Mouse (Mus musculus) brain, embryonic 18.5 days (tissue): ENCODE measurements at regions not wholly inside any gene's neighbourhood (a gene's known extent, or its start where the extent isn't known, plus 50 kb on each side); places are given as distances from the start of the nearest gene placed in this dataset.
A peak's percentile ranks its signal among the peaks of the same experiment; 100 is the strongest.
"Not testable (repeated sequence)": the region's sequence is repeated elsewhere in the genome, so short reads cannot be mapped to it uniquely, and the experiment has no call there.

Experiments used
- DNase-seq: peaks from one replicate; pipeline ENCODE4 v3.0.0-alpha.2; 2012; ENCODE audit warnings: low read depth, low spot score

DNA sequence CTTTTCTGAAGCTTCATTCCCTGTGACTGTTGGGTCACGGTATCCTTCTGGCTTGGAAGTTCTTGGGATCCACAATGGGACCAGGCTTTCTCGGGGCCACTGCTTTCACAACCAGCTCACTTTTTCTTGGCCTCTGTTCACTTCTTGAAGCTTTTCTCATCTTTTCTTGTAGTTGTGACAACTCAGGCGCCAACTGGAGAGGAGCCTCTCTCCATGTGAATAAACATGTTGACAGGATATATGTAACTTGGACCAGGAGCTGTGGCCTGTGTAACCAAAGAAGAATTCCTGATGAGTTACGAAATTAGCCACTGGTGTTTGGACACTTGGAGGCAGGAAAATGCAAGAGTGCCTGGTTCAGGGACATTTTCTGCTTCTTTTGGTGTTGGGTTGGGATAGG lies 148.1 kb upstream of the Gm12728 start:
- DNase-seq, result no peak

DNA sequence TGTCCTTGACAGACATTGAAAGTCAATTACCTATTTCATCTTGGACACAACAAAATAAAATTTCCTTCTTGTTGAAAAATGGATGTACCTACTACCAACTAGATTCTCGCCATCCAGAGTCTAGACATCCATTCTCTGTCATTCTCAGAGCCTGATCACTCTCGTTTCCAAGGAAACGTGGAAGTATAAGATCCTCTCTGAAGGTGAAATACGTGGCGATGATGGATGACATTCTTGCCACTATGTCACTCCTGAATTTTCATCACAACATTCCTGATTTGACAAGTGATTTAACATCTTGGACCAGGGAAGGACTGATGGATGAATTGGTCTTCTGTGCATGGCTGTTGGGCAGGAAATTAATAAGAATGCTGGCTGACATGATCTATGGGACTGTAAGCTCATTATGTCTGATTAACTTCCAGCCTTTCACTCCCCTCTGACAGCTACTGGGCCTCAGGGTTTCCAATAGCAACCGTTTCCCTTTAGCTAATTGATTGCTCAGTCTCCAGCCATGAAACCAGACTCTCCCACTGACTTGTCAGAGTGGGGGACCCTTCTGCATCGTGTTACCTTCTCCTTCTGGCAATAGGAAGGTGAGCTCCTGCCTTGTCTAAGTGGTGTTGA lies 140.7 kb upstream of the Gm12728 start:
- DNase-seq, result peak; percentile 10

DNA sequence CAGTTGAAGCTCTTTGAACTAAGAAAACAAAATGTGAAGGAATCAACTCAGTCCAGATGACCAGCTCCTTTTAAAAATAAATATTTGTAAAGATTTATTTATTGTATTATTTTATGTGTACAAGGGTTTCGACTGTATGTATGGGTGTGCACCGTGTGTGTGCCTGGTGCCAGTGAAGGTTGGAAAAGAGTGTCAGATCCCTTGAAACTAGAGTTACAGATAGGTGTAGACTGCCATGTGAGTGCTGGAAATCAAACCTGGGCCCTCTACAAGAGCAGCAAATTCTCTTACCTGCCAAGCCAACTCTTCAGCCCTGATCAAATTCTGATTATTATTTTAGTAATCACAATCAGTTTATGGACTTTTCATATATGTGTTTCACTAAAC lies 140.2 kb upstream of the Gm12728 start:
- DNase-seq, result no peak

DNA sequence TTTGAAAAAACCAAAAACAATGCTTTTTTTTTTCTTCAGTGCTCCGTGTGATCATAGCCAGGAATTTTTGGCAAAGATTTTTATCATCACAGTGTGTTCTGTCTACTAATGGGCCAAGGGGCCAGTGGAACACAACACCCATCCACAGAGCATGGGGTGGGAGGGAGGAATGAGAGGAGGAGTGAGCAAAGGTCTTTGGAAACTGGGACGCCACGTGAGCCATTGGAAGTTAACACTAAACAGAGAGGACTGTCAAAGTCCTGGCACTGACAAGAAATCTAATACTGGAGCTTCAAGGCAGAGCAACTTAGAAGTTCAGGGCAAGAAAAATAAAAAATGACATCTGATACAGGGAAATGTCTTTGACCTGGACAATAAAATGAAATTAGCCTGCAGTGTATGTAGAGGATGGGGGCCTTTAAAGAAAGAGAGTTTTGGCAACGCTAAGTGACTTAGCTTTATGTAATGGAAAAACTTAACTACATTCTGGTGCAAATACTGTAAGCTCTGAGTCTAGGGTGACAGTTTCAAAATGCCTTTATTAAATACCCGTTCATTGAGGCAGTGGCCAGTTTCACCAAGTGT lies 133.5 kb upstream of the Gm12728 start:
- no peak for DNase-seq

DNA sequence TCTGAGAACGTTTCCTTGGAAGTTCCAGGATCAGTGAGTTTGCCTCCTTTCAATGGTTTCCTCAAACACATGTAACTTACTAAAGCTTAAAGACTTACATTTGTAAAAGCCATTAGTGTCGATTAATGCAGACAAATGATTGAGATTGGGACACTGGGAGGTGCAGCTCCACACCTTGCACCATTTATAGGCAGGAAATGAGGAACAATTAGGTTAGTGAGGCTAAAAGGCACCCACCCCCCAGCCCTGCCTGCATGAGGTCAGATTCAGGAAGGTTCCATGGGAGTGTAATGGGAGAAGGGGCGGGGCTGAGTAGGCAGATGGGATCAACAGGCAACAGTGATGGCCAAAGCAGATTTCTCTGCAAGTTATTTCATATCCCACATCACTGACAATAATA lies 131.1 kb upstream of the Gm12728 start:
- DNase-seq, result no peak

DNA sequence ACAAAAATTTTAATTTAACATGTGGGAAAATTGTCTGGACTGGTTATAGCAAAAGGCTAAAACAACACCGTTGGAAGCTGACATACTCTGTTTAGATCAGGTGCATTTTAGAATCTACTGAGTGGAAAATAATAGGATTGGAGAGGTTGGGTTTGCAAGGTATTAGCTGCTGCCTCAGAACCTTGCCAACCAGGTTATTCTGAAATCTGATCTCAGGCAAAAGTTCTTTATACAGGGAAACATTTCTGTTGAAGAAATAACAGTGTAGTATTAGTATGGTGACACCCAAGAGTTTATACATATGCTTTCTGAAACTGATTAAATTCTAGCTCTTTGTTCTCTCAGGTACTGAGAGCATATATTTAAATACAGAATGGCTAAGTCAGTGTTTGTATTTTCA lies 113.0 kb upstream of the Gm12728 start:
- no peak for DNase-seq

DNA sequence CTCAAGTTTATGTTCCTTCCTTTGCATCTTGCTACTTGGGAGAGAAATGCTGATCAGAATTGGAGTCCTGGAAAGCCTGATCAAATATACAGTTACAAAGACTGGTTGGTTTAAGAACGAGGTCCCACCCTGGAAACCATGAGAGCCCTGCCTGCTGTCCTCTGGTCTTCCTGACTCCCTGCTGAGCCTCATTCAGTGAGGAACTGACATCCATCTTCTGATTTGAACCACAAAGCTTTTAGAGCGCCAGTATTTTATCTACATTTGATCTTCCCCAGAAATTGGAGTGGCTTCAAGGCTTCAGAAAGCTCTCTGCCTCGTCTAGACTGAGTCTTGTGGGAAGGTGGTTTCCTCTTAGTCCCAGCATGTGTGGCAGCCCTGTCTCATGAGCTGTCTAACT lies 99.0 kb upstream of the Gm12728 start:
- no peak for DNase-seq

DNA sequence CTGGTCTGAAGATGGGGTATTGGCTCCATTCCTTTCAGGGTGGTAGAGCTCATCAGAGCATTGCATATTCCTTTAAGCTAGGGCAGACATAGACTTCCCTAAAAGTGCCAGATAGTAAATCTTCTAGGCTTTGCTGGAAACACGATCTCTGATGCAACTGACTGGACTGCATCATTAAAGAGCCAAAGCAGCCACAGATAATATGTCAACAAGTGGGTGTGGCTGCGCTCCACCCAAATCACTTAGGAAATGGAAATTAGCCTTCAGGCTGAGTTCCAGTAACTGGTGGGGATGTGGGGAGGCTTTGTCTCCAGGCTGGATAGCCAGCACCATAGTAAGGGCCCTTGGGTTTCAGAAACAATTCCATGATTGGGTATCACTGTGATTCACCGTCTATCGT lies 97.3 kb upstream of the Gm12728 start:
- no peak for DNase-seq

DNA sequence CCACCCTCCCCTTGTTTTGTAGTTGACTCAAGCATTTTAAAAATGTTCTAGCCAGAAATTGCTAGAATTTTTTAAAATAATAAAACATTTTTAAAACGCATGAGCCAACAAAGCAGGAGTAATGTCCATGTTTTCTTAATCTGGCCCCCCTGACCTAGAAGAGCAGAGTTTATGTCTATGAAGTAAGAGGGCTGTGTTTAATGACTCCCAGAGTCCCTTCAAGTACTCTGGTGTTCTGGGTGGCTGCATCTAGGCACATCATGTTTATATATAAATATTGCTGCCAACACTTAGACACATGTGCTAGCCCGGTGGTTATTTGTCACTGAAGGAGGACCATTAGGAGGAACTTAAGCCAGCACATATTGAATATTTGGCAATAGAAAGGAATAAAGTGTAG lies 93.8 kb upstream of the Gm12728 start:
- no peak for DNase-seq

DNA sequence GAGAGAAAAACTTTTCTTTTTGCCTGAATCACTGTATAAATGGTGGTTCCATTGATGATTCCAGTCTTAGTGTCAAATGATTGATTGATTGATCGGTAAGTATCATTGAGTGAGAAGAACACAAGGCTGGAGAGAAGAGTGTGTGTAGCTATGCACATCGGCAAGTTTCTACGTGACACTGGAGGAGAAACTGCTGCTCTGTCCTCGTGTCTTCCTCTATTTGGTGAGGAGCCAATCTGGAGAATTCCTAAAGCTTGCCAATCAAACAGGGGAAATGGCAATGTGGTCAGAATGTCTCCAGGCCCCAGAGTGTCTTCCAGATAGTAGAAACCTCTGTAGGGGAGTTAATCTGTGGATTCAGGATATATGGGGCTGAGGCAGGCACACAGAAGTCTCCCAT lies 92.5 kb upstream of the Gm12728 start:
- DNase-seq, result no peak

DNA sequence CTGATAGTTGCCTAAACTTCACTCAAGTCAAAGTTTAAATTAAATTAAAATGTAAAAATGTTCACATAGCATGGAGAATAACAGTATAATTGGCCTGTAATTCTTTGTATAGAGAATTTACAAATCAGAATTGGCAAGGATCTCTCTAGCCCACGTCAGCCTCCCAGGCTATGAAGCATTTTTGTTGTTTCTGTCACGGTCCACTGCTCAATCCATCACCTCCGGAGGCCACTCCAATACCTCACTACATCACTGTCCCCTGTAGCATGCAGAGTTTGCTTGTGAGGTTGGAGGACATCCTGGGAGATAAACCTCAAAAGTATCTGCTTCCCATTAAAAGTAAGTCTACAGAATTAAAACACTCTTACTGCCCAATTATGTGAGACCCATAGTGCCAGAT lies 87.6 kb upstream of the Gm12728 start:
- DNase-seq, result no peak

DNA sequence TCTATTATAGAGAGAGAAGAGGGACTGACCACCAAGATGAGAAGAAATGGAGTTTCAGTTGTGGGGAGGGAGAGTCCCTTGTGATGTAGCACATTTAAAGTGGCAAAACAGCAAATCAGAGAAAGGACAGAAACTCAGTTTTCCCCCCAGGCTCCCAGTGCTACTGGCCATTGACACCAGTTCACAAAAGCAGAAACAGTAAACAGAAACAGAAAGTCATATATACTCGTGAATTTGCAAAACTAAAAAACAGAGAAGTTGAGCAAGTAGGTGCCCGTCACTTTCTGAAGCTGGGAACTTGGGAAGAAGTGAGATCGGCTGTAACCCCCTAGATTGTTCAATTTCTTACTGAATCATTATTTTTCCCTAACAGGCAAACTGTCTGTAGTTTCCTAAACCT lies 86.3 kb upstream of the Gm12728 start:
- DNase-seq, result no peak

DNA sequence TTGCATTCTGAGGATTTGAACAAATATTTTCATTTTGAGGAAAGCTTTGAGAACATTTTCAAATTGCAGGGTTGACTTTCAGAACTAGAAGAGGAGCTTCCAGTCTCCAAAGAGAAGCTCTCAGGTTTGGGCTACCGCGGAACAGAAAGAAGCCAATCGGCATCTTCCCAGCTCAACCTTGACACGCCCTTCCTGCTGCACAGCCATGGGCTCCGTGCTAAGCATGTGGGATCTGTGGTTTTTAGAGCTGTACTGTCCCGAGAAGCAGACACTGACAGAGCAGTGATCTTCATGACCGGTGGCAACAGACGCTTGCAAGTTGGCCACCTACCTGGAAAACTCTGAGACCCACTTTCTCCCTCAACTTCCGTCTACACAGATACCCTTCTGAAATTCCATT lies 85.4 kb upstream of the Gm12728 start:
- no peak for DNase-seq

DNA sequence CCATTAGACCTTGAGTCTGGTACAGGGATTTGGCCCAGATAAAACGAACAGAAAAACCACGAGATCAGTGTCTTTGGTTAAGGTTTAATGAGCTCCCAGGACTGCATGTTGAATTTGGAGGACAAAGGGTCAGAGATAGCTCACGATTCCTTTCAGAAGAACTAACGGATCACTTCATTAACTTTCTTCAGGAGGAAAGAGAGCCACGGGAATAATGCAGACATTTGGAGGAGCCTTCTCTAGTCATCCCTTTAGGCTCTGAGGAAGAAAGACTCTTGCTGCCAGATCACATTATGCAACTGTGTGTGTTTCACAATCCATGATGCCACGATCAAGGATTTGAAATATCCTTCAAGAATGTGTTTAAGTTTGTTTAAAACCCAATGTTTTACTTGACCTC lies 83.7 kb upstream of the Gm12728 start:
- no peak for DNase-seq

DNA sequence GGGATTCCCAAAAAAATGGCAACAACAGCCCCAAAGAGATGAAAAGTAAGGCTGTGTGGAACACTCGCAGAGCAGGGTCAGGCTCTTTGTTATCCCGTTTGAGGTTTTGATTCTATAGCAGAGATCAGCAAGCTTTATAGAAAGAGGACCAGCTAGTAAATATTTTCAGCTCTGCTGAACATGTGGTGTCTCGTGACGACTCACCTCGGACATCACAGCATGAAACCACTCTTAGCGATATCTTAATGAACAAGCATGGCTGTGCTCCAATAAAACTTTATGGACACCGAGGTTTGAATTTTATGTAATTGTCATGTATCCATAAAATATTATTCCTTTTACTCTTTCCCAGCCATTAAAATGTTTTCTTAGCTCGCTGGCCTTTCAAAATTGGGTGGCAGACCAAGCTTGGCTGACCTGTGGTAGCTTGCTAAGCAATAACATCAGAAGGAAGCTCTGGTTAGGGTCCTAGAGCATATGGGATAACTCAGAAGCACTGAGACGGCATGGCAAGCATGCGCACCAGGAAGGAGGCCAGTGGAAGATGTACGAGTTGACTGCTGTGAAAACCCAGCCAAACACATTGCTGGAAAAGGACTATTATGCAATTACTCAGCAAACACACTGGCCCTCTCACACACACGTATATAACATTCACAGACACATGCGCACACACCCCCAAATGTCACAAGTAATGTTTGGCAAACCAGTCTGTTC lies 81.4 kb upstream of the Gm12728 start:
- DNase-seq, result no peak

DNA sequence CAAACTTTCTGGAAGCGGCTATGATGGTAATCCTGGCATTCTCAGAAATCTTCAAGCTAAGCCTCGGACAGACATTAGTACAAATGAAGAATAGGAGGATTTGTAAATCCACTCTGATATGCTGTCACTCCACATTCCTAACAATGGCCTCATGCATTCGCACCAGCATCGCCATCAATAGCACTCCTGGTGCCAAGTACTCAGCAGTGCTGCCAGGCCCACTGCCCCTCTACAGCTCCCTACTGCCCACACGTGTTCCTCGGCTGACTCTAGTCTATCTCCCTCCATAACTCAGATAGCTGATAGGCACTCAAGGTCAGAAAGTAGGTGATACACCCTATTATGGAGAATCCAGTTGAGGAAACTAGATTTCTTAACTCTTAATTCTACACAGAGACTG lies 75.7 kb upstream of the Gm12728 start:
- DNase-seq, result no peak

DNA sequence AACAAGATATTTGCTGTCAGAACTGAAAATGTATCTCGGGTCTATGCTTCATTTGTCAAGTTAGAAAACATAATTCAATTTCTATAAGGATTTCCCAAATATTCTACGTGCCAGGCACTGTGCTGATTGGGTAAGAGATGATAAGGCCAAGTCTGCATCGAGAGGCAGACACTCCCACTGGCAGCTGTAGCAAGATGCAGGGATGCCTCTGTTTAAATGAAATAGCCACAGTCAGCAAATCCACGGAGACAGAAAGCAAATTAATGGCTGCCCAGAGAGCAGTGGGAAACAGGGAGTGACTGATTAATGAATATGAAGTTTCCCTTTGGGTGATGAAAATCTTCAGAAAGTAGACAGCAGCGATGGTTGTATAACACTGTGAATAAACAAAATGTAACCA lies 71.6 kb upstream of the Gm12728 start:
- DNase-seq, result no peak

DNA sequence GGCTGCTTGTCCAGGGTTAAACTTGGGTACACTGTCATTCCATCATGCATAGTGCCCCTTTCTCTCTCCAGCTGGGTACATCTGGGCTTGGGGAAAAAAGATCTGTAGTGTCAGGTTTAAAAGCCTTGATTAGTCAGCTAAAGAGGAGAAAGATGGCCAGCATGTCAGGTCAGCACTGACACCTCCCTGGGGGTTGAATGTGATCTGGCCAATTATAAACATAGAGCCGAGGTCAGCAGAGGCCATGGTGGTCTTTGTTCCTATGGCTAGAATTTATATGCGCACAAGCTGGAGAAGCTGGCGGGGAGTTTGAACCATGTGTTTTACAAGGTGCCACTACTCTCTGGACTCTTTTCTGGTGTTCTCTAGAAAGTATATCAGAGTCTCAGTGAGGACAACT lies 61.0 kb upstream of the Gm12728 start:
- no peak for DNase-seq

DNA sequence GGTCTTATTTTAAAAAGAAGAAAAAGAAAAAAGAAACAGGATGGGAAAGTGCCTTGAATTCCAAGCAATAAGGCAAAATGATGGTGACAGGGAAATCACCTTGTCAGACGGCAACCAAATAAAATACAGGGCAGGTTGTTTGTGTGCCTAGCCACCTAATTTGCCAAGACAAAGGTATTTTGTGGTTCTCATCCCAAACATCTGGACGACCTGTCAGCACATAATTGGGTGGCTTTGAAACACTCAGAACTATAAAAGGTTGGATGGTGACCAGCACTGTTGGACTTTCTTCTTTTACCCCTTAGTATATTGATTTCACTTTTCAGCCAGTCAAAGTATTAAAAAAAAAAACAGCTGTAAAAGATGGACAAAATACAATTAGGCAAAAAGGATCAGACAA lies 58.8 kb upstream of the Gm12728 start:
- no peak for DNase-seq

DNA sequence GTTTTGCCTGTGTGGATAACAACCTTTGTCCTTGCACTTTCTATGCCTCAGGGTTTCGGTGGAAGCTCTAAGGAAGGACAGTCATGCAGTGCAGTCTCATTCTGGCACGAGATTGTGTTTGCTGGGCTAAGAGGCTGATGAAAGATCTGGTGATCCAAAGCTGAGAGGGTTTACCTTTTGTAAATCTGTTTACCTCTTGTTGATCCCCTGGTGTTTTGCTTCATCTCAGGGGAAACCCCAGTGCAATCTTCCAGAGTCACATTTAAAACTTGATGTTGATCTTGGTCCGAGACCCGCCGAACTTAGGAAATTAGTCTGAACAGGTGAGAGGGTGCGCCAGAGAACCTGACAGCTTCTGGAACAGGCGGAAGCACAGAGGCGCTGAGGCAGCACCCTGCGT lies 54.6 kb upstream of the Gm12728 start:
- DNase-seq, result not testable (repeated sequence)
